Mouse (Mus musculus): ENCODE measurements around the gene Gm11172. TPM values are rescaled to one million over a fixed set of nuclear protein-coding genes. Genes with fewer than 3 reads are reported as not detected.

The Gm11172 gene
- polyA plus RNA-seq (2015; fragmentation: Nextera tagmentation; extraction: Ambion mirVana): not detected in 2 replicates

DNA sequence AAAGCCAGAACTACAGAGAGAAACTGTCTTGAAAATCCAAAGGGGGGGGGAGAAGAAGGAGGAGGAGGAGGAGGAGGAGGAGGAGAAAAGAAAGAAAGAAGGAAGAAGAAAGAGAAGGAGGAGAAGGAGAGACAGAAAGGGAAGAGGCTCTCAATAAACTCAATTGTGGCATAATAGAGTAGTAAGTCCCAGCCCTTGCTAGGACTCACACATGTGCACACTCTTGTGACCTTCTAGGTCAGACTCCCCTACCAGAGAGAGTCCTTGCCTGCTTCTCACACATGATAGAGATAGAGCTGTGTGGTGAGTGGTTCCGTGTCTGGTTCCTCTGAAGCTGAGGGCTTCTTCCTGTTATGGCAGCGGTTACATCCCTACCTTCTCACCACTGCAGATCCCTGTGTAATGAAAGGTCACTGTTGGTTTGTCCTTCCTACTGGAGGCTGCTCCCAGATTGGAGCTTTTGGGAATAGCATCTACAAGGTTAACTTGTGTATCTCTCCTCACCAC, at the start of gene Gm11172:
Gene Gm11172, plus strand, starts transcription at position 51 of the 507 bp plus-strand sequence.
- no peaks in the 10 kb centered on the region for H3K36me3 ChIP-seq (ENCODE audit: control insufficient read depth, insufficient read depth, low read length)
- ATAC-seq (ENCODE audit: low read depth): no peak
- no peak within 1 kb of the TSS for H3K27ac ChIP-seq (ENCODE audit: low read length)
- H3K9me3 ChIP-seq (ENCODE audit: control insufficient read depth, low read length): no peaks in the 10 kb centered on the region
- H3K9ac ChIP-seq (ENCODE audit: low read length): no peak within 1 kb of the TSS
- H3K4me3 ChIP-seq (ENCODE audit: low read length): no peak within 1 kb of the TSS
- H3K4me1 ChIP-seq (replicated peaks; ENCODE audit: control insufficient read depth, insufficient read depth, low read length): 0 out of 2 replicates have a peak, but pooled peaks cover 4% of the 10 kb centered on the region
- H3K4me2 ChIP-seq (ENCODE audit: low read depth, low read length): no peak within 1 kb of the TSS
- WGBS: 82% methylated on average over 2 of the region's 2 CpGs
- H3K27me3 ChIP-seq (ENCODE audit: control insufficient read depth, insufficient read depth, low read depth, low read length): no peaks in the 10 kb centered on the region; the same call in 1 of the 2 replicates

- Histone ChIP-seq H3K9ac (ENCODE audit: low read length) (no peak overlapping the region), H3K4me2 (ENCODE audit: low read depth, low read length) (no peak overlapping the region), H3K9me3 (ENCODE audit: control insufficient read depth, low read length) (no peaks in the 10 kb centered on the region), H3K27me3 (ENCODE audit: control insufficient read depth, insufficient read depth, low read depth, low read length) (no peaks in the 10 kb centered on the region), H3K4me3 (ENCODE audit: low read length) (no peak overlapping the region), H3K36me3 (ENCODE audit: control insufficient read depth, insufficient read depth, low read length) (no peaks in the 10 kb centered on the region), H3K27ac (ENCODE audit: low read length) (no peak overlapping the region), H3K4me1 (replicated peaks; ENCODE audit: control insufficient read depth, insufficient read depth, low read length) (peaks cover 6% of the 10 kb centered on the region; the same call in 1 of the 2 replicates)
- ATAC-seq (ENCODE audit: low read depth): no peak
- WGBS: 53% methylated on average over 6 of the region's 6 CpGs
Measured at GRCm38 (mm10) chr16:10763540-10764264, 49.0 kb upstream of the Gm11172 start.

GRCm38 (mm10) chr16:10764323-10764722, 48.4 kb upstream of the Gm11172 start:
- Histone ChIP-seq H3K36me3 (ENCODE audit: control insufficient read depth, insufficient read depth, low read length) (no peaks in the 10 kb centered on the region), H3K9me3 (ENCODE audit: control insufficient read depth, low read length) (no peaks in the 10 kb centered on the region), H3K27ac (ENCODE audit: low read length) (no peak overlapping the region), H3K9ac (ENCODE audit: low read length) (no peak overlapping the region), H3K4me3 (ENCODE audit: low read length) (no peak overlapping the region), H3K27me3 (ENCODE audit: control insufficient read depth, insufficient read depth, low read depth, low read length) (no peaks in the 10 kb centered on the region), H3K4me1 (replicated peaks; ENCODE audit: control insufficient read depth, insufficient read depth, low read length) (peaks cover 6% of the 10 kb centered on the region; the same call in 1 of the 2 replicates), H3K4me2 (ENCODE audit: low read depth, low read length) (no peak overlapping the region)
- WGBS: 4% methylated on average over 2 of the region's 2 CpGs
- peak; percentile 72 for ATAC-seq (ENCODE audit: low read depth)

DNA sequence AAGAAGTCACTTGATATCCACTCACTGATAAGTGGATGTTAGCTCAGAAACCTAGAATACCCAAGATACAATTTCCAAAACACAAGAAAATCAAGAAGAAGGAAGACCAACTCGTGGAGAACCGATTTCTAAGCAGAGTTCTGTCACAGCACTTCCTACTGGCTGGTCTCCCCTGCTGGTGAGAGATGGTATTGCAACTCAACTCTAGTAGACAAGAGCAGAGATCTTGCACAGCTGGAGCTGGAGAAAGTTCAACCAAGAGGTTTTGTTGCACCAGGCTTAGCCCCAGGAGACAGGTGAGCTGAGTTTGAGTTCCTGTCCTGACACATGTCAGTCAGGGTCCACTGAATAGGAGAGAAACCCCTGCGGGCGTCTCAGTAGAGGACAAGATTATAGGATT, 45.6 kb upstream of the Gm11172 start:
- H3K27ac ChIP-seq (ENCODE audit: low read length): no peak overlapping the region
- H3K9me3 ChIP-seq (ENCODE audit: control insufficient read depth, low read length): no peaks in the 10 kb centered on the region

GRCm38 (mm10) chr16:10768821-10769220, 43.9 kb upstream of the Gm11172 start:
- no peaks in the 10 kb centered on the region for H3K36me3 ChIP-seq (ENCODE audit: control insufficient read depth, insufficient read depth, low read length)
- peaks cover 3% of the 10 kb centered on the region; the same call in 1 of the 2 replicates for H3K4me1 ChIP-seq (replicated peaks; ENCODE audit: control insufficient read depth, insufficient read depth, low read length)
- H3K27me3 ChIP-seq (ENCODE audit: control insufficient read depth, insufficient read depth, low read depth, low read length): no peaks in the 10 kb centered on the region
- ATAC-seq (ENCODE audit: low read depth): no peak
- H3K27ac ChIP-seq (ENCODE audit: low read length): no peak overlapping the region
- 47% methylated on average over 9 of the region's 9 CpGs for WGBS
- no peak overlapping the region for H3K9ac ChIP-seq (ENCODE audit: low read length)
- no peak overlapping the region for H3K4me3 ChIP-seq (ENCODE audit: low read length)
- H3K9me3 ChIP-seq (ENCODE audit: control insufficient read depth, low read length): no peaks in the 10 kb centered on the region
- no peak overlapping the region for H3K4me2 ChIP-seq (ENCODE audit: low read depth, low read length)

More for the DNA sequence above, 45.6 kb upstream of the Gm11172 start:
- no peak for ATAC-seq (ENCODE audit: low read depth)
- H3K9ac ChIP-seq (ENCODE audit: low read length): no peak overlapping the region
- no peak overlapping the region for H3K4me3 ChIP-seq (ENCODE audit: low read length)
- H3K4me2 ChIP-seq (ENCODE audit: low read depth, low read length): no peak overlapping the region
- 42% methylated on average over 4 of the region's 4 CpGs for WGBS
- H3K36me3 ChIP-seq (ENCODE audit: control insufficient read depth, insufficient read depth, low read length): no peaks in the 10 kb centered on the region
- no peaks in the 10 kb centered on the region for H3K27me3 ChIP-seq (ENCODE audit: control insufficient read depth, insufficient read depth, low read depth, low read length)
- peaks cover 4% of the 10 kb centered on the region; the same call in 1 of the 2 replicates for H3K4me1 ChIP-seq (replicated peaks; ENCODE audit: control insufficient read depth, insufficient read depth, low read length)

DNA sequence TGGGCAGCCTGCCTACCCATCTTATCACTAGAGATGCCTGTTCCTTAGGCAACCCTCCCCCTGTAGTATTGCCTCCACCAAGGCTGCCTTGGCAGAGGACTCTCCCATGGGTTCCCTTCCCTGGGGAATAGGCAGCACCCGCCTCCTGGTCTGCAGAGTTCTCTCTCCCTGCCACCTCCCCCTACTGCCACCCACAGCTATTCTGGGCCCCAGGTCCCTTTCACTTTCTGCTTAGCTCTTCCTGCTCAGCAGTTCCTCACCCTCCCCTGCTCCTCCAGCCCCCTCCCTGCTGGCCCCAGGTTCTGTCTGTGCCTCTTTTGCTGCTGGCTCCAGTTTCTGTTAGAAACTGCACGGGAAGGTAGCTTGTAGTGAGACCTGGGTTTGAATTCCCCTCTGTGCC, 43.1 kb upstream of the Gm11172 start:
- no peak overlapping the region for H3K4me2 ChIP-seq (ENCODE audit: low read depth, low read length)
- H3K27me3 ChIP-seq (ENCODE audit: control insufficient read depth, insufficient read depth, low read depth, low read length): no peaks in the 10 kb centered on the region
- no peaks in the 10 kb centered on the region for H3K36me3 ChIP-seq (ENCODE audit: control insufficient read depth, insufficient read depth, low read length)
- no peak for ATAC-seq (ENCODE audit: low read depth)
- H3K4me3 ChIP-seq (ENCODE audit: low read length): no peak overlapping the region
- H3K27ac ChIP-seq (ENCODE audit: low read length): no peak overlapping the region
- 67% methylated on average over 2 of the region's 2 CpGs for WGBS
- no peaks in the 10 kb centered on the region for H3K4me1 ChIP-seq (replicated peaks; ENCODE audit: control insufficient read depth, insufficient read depth, low read length)
- H3K9ac ChIP-seq (ENCODE audit: low read length): no peak overlapping the region
- H3K9me3 ChIP-seq (ENCODE audit: control insufficient read depth, low read length): no peaks in the 10 kb centered on the region

- 49% methylated on average over 4 of the region's 4 CpGs for WGBS
- Histone ChIP-seq H3K4me3 (ENCODE audit: low read length) (no peak overlapping the region), H3K9me3 (ENCODE audit: control insufficient read depth, low read length) (no peaks in the 10 kb centered on the region), H3K4me2 (ENCODE audit: low read depth, low read length) (no peak overlapping the region), H3K27me3 (ENCODE audit: control insufficient read depth, insufficient read depth, low read depth, low read length) (no peaks in the 10 kb centered on the region), H3K27ac (ENCODE audit: low read length) (peak overlapping the region; percentile 15; the same call in 1 of the 2 replicates), H3K36me3 (ENCODE audit: control insufficient read depth, insufficient read depth, low read length) (no peaks in the 10 kb centered on the region), H3K9ac (ENCODE audit: low read length) (no peak overlapping the region), H3K4me1 (replicated peaks; ENCODE audit: control insufficient read depth, insufficient read depth, low read length) (no peaks in the 10 kb centered on the region)
- 0 out of 2 replicates have a peak, but pooled peaks have one; percentile 30 for ATAC-seq (ENCODE audit: low read depth)
Measured at GRCm38 (mm10) chr16:10770531-10771325, 42.0 kb upstream of the Gm11172 start.

DNA sequence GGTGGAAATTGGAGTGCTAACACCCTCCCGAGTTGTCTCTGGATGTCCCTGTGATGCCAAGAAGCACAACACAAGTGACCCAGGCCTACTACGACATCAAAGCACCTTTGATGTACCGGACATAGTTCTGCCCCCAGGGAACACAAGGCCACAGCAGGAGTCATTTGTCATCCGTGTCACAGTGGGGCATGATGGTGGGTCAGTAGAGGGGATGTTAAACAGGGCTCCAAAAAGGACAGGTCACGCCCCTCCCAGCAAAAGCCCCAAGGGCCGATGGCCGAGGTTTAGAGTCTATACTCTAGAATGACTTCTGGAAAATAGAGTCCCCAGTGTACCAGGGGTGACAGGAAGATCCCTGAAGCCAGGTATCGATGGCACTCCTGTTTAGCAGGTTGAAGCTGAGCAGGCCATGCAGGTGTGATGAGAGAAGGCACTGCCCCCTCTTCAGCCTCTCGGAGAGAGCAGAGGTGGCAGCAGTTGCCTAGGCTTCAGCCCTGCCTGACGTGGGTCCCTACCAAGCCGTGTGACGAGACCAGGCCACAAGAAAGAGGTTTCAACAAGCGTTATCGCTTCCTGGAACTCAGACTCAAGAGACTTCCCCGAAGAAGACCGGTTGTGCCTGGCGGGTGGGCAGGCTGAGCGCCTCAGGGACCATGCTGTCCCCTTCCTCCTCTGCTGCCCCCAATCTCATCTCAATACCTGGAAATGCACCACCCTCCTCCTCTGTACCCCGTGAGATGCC, 40.8 kb upstream of the Gm11172 start:
- Histone ChIP-seq H3K9ac (ENCODE audit: low read length) (no peak overlapping the region), H3K4me3 (ENCODE audit: low read length) (no peak overlapping the region), H3K27ac (ENCODE audit: low read length) (no peak overlapping the region), H3K9me3 (ENCODE audit: control insufficient read depth, low read length) (no peaks in the 10 kb centered on the region), H3K4me2 (ENCODE audit: low read depth, low read length) (no peak overlapping the region), H3K27me3 (ENCODE audit: control insufficient read depth, insufficient read depth, low read depth, low read length) (no peaks in the 10 kb centered on the region), H3K4me1 (replicated peaks; ENCODE audit: control insufficient read depth, insufficient read depth, low read length) (no peaks in the 10 kb centered on the region), H3K36me3 (ENCODE audit: control insufficient read depth, insufficient read depth, low read length) (no peaks in the 10 kb centered on the region)
- 54% methylated on average over 19 of the region's 19 CpGs for WGBS
- peak; percentile 24; the same call in 1 of the 2 replicates for ATAC-seq (ENCODE audit: low read depth)
